23 mouse cellular contexts compared by ENCODE assay signal in the genomic region with DNA sequence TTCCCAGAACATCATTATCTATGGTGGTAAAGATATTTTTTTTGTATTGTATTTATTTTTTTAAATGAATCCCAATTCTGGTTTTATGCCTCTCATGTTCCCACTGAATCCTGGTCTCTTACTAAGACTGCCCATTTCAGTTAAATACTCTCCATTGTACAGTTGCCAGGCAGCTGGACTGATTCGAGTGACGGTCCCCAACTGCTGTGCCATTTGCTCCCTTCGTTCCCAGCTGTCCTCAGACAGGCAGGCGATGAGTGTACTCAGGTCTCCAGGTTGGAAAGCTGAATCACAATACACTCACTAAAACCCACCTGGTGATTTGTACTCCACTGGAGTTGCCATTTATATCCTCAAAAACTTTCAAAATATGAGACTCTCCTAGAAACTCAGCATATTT.
"Had no signal": no experiment of that assay in that cellular context is flagged by ENCODE, and none has a peak within 500 bp of the region (broad histone marks: within the 10 kb centered on the region; RNA-seq: fewer than 3 reads in every experiment).

No protein-coding gene starts in this region.

- H3K4me3 ChIP-seq: lung, embryonic 15.5 days; megakaryocyte, embryonic 14.5 days; midbrain, embryonic 13.5 days; midbrain, embryonic 15.5 days; neural tube, embryonic 13.5 days; neural tube, embryonic 15.5 days; stomach, embryonic 15.5 days had no signal

- H3K27ac ChIP-seq: lung, embryonic 15.5 days; macrophage; midbrain, embryonic 13.5 days; midbrain, embryonic 15.5 days; neural tube, embryonic 13.5 days; neural tube, embryonic 15.5 days; stomach, embryonic 15.5 days; stomach, postnatal 0 days had no signal

- ATAC-seq: liver, postnatal 0 days; lung, postnatal 0 days; midbrain, embryonic 13.5 days; midbrain, embryonic 15.5 days had no signal

- H3K9me3 ChIP-seq: lung, embryonic 15.5 days; megakaryocyte, embryonic 14.5 days; midbrain, embryonic 13.5 days; midbrain, embryonic 15.5 days; neural tube, embryonic 13.5 days; neural tube, embryonic 15.5 days; stomach, embryonic 15.5 days had no signal

- H3K9ac ChIP-seq: liver, postnatal 0 days; lung, embryonic 15.5 days; midbrain, embryonic 13.5 days; midbrain, embryonic 15.5 days; neural tube, embryonic 13.5 days; neural tube, embryonic 15.5 days; stomach, embryonic 15.5 days had no signal

- H3K4me1 ChIP-seq: lung, embryonic 15.5 days; megakaryocyte, embryonic 14.5 days; midbrain, embryonic 13.5 days; midbrain, embryonic 15.5 days; neural tube, embryonic 13.5 days; neural tube, embryonic 15.5 days; stomach, embryonic 15.5 days had no signal

- H3K4me2 ChIP-seq: lung, embryonic 15.5 days; midbrain, embryonic 11.5 days; midbrain, embryonic 13.5 days; midbrain, embryonic 15.5 days; neural tube, embryonic 13.5 days; neural tube, embryonic 15.5 days; stomach, embryonic 15.5 days had no signal

- DNase-seq: liver, postnatal 0 days; lung, adult 2 months; lung, postnatal 14 days; lung, postnatal 36 days; retina, postnatal 1 day; right cerebral cortex, adult 18-20 months; right cerebral cortex, postnatal 25 days; right cerebral cortex, postnatal 4 days; spleen, adult 18-20 months; thymus, adult 2 months; thymus, postnatal 25 days; thymus, postnatal 4 days had no signal

- H3K36me3 ChIP-seq: lung, embryonic 15.5 days; midbrain, embryonic 13.5 days; midbrain, embryonic 15.5 days; neural tube, embryonic 13.5 days; neural tube, embryonic 15.5 days; stomach, embryonic 15.5 days had no signal

- H3K27me3 ChIP-seq: lung, embryonic 15.5 days; megakaryocyte, embryonic 14.5 days; midbrain, embryonic 13.5 days; midbrain, embryonic 15.5 days; neural tube, embryonic 13.5 days; neural tube, embryonic 15.5 days; stomach, embryonic 15.5 days had no signal
